Mouse (Mus musculus) embryonic fibroblast, embryonic 13.5 days (primary cell): ENCODE results near the gene Slc38a7. TPM values are rescaled to one million over a fixed set of nuclear protein-coding genes. Genes with fewer than 3 reads are reported as not detected.

ENCODE experiments used
- H3K27ac ChIP-seq: 2 replicates; pipeline ENCODE4 v1.5.1; 2012; ENCODE audit warnings: low read length, control low read depth, inconsistent platforms; ENCODE audit not compliant: insufficient read depth
- H3K4me1 ChIP-seq: 2 replicates; pipeline ENCODE4 v1.6.1; 2011; ENCODE audit warnings: low read length; ENCODE audit not compliant: control insufficient read depth, insufficient read depth
- H3K4me3 ChIP-seq: 2 replicates; pipeline ENCODE4 v1.5.1; 2011; ENCODE audit warnings: mild to moderate bottlenecking, control low read depth, low read length; ENCODE audit not compliant: insufficient read depth
- CTCF ChIP-seq: IDR thresholded peaks from 2 replicates; pipeline ENCODE4 v1.5.1; 2011; ENCODE audit warnings: mild to moderate bottlenecking, control low read depth, low read length, moderate library complexity, borderline replicate concordance; ENCODE audit not compliant: insufficient read depth
- POLR2A ChIP-seq: IDR thresholded peaks from 2 replicates; pipeline ENCODE4 v1.6.1; 2011; ENCODE audit warnings: low read depth, mild to moderate bottlenecking, control low read depth, low read length, moderate library complexity
- polyA plus RNA-seq: library from polyadenylated mRNA; stranded (reverse); fragments of >200 nt; gene quantifications from 2 replicates; pipeline ENCODE4 v1.2.4, GENCODE M21; 2011; ENCODE audit warnings: low read depth; ENCODE audit not compliant: missing spikeins, insufficient read length

The Slc38a7 gene
- polyA plus RNA-seq, 1 experiment, result 23.2 TPM

DNA sequence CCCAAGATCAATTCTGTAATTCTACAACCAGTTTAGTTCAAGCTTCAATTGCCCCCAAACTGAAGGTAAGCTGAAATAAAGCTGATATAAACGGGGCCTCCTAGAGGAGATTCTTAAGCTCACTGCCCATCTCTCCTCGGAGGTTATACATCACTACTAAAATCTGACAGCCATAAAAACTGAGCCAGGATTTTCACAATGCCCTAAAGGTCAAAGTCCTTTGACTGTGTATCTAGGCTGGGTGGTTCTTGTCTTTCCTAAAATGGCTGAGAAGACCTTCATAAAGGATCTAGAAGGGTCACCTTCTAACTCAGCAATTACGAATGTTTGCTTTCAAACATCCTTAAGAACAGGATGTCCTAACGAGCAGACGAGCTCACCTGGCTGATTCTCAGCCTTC lies 44.2 kb downstream of the Slc38a7 start:
- peaks cover 6% of the 10 kb centered on the region; the same call in 1 of the 2 replicates for H3K4me1 ChIP-seq
- TF ChIP-seq POLR2A (no peak), CTCF (no peak)
- no peak overlapping the region for H3K4me3 ChIP-seq
- H3K27ac ChIP-seq, result no peak overlapping the region

DNA sequence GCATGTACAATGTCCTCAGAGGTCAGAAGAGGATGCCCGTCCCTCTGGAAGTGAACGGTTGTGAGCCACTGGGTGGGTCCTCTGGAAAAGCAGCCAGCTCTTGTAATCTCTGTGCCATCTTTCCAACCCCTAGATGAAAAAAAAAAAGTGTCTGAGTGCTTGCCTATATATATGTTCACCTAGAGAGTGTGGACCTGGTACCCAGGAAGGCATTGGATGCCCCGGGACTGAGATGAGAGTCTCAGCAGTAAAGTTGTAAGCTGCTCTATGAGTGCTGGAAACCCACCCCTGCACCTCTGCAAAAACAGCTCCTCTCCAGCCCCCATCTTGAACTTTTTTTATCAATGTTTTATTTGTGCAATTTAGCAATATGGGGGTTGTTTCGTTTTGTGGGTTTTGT lies 44.7 kb downstream of the Slc38a7 start:
- Histone ChIP-seq H3K4me3 (no peak overlapping the region), H3K4me1 (peaks cover 6% of the 10 kb centered on the region; the same call in 1 of the 2 replicates), H3K27ac (no peak overlapping the region)
- no peak for TF ChIP-seq CTCF
- no peak for TF ChIP-seq POLR2A

DNA sequence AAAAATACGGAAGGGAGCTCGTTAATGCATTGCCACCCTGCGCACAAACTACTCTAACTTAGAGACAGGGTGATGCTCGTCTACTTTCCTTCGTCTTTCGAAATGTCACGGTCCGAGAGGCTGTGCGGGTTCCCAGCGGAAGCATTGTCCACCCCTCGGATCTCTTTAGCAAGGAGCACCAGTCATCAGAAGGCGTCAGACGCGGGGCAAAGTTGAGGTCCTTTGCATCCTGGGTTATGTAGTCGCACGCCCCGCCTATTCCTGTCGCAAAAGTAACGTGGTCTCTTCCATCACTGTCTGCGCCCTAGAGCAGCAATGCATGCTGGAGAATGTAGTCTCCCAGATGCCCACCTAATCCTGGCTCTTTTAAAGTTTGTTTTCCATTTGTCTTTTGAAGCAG lies 45.5 kb downstream of the Slc38a7 start:
- TF ChIP-seq POLR2A, result peak; percentile 82
- TF ChIP-seq CTCF, result no peak
- Histone ChIP-seq H3K27ac (peak overlapping the region; percentile 92), H3K4me1 (peaks cover 6% of the 10 kb centered on the region; the same call in 1 of the 2 replicates), H3K4me3 (peak overlapping the region; percentile 68)

DNA sequence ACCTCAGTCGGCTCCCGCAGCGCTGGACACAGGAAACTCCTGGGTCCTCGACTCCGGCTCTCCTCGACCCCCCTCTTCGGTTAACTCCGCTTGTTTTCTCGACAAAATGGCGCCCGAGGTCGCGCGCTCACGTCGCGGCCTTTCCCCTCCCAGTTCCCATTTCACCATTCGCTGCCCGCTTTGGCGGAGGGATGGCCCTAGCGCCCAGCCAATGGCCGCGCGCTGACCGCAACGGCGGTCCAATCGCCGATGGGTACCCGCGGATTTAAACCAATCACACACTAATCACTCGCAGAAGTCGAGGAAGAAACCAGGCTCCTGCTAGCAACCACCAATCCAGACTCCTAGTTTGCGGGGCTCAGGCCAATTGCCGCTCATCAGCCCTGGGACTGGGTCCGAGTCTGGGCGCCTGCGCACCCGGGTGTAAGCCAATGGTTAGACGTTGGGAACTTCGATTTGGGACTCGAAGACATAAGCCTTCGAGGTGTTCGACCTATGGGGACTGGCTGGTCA lies 46.0 kb downstream of the Slc38a7 start, which contains the start of gene Cnot1:
Gene Cnot1 (minus strand): TSS at position 134 of the 513 bp plus-strand sequence.
- Histone ChIP-seq H3K4me3 (peak within 1 kb of the TSS; percentile 98), H3K27ac (peak within 1 kb of the TSS; percentile 92), H3K4me1 (peaks cover 6% of the 10 kb centered on the region; the same call in 1 of the 2 replicates)
- peak; percentile 62; the same call in 1 of the 2 replicates for TF ChIP-seq POLR2A
- no peak for TF ChIP-seq CTCF

DNA sequence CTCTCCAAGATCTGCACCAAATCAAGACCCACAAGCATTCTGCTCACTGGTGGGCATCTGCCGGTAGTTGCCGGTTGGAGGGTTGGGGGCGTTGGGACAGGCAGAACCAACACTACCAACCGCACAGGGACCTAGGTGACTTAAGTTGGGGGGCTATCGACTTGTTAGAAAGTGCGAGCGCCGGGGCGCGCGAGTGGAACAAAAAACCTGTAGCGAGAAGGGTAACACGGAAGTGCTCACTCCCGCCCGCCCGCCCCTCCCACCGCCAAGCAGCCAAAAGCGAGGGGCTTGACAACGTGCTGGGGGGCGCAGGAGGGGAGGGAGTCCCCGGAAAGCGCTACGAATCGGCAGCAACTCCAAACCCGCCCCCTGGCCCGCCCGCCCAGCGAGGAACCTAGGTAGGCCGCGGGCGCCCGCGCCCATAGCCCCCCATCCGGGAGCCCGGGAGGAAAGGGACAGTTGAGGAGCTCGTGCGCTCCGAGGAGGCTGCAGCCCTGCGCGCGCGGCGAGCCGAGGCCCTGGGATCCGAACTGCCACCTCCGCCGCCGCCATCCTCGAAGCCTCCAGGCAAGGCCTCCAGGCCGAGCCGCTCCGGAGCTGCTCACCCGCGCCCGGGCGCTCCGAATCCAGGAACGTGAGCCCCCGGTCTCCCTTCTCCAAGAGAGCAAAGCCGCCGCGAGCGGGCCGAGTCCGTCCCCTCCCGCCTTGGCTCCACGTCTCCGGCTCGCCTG lies 46.7 kb downstream of the Slc38a7 start:
- H3K4me1 ChIP-seq, result peaks cover 6% of the 10 kb centered on the region; the same call in 1 of the 2 replicates
- TF ChIP-seq POLR2A (no peak), CTCF (no peak)
- peak overlapping the region; percentile 43; the same call in 1 of the 2 replicates for H3K27ac ChIP-seq
- H3K4me3 ChIP-seq, result peak overlapping the region; percentile 98

DNA sequence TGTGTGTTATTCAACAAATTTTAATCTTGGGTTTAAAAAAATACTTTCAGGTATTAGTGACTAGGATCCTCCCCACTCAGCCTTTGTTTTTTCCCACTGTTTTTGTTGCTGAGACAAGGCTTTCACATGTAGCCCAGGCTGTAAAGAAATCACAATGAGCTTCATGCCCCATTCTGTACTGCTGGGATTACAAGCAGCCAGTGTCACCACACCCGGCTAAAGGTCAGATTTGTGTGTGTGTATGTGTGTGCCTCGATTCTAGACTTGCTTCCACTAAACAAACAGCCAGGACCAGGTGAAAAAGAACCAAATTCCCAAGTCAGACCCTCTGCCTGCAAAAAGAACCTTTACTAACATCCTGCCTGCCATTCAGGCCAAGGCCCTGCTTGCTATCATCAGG lies 47.9 kb downstream of the Slc38a7 start:
- no peak overlapping the region for H3K27ac ChIP-seq
- H3K4me3 ChIP-seq, result peak overlapping the region; percentile 98; the same call in 1 of the 2 replicates
- peaks cover 6% of the 10 kb centered on the region; the same call in 1 of the 2 replicates for H3K4me1 ChIP-seq
- TF ChIP-seq POLR2A, result no peak
- TF ChIP-seq CTCF, result no peak

DNA sequence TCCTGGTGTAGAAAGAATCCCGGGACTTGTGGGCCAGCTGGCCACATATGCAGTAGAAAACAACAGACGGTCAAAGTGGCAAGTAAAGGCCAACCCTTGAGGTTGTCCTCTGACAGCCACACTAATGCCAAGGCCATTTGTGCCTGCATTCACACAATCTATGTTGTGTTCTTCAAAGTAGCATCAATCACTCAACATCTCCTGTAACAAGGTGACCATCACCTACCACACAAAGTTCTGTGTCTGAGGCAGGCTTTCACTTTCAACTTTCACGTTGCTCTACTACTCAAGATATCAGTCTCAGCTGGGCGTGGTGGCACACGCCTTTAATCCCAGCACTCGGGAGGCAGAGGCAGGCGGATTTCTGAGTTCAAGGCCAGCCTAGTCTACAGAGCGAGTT lies 51.1 kb downstream of the Slc38a7 start:
- TF ChIP-seq POLR2A (no peak), CTCF (no peak)
- Histone ChIP-seq H3K27ac (no peak overlapping the region), H3K4me3 (no peak overlapping the region), H3K4me1 (peaks cover 6% of the 10 kb centered on the region; the same call in 1 of the 2 replicates)

DNA sequence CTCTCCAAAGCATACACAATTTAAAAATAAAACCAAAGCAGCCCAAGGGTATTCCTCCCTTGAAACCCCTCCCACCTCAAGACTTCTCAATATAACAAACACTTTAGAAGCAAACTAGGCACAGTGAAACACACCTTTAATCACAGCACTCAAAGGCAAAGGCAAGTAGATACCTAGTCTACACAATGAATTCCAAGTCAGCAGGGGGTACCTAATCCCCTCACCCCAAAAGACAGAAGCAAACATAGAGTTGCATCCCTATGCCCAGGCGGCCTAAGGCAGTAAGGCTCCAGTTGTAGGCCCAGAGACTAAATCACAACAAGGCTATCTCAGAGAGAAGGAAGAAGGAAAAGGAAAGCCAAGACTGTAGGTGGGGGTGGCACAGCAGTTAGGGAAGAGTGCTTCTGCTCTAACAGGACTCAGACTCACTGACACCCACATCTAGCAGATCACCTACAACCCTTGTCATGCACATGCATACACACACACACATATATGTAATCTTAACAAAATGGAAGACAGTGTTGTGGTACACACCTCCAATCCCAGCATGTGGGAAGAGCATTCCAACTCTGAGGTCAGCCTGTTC lies 51.8 kb downstream of the Slc38a7 start:
- no peak overlapping the region for H3K4me3 ChIP-seq
- H3K27ac ChIP-seq, result no peak overlapping the region
- peaks cover 6% of the 10 kb centered on the region; the same call in 1 of the 2 replicates for H3K4me1 ChIP-seq
- TF ChIP-seq POLR2A, result no peak
- no peak for TF ChIP-seq CTCF

DNA sequence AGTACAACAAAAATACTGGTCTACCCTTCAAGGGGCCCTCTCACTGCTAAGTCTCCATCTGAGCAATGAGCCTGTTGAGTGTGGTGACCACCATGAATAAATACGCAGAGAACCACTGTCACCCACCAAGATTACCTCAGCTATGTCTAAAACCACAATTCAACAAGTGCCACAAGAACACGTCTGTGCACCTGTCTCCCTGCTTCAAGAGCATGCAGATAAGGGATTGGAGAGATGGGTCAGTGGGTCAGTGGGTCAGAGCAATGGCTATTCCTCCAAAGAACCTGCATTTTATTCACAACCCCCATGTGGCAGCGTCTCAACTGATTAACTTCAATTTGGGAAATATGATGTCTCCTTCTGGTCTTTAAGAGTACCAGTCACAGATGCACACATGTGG lies 53.0 kb downstream of the Slc38a7 start:
- Histone ChIP-seq H3K27ac (no peak overlapping the region), H3K4me1 (peaks cover 2% of the 10 kb centered on the region; the same call in 1 of the 2 replicates), H3K4me3 (no peak overlapping the region)
- TF ChIP-seq CTCF (no peak), POLR2A (no peak)
